Mouse (Mus musculus): ENCODE measurements around the gene Slc22a3. TPM values are rescaled to one million over a fixed set of nuclear protein-coding genes. Genes with fewer than 3 reads are reported as not detected.
A peak's percentile ranks its signal among the peaks of the same experiment; 100 is the strongest.

The Slc22a3 gene
- polyA plus RNA-seq, 1 experiment: 3.3 TPM

DNA sequence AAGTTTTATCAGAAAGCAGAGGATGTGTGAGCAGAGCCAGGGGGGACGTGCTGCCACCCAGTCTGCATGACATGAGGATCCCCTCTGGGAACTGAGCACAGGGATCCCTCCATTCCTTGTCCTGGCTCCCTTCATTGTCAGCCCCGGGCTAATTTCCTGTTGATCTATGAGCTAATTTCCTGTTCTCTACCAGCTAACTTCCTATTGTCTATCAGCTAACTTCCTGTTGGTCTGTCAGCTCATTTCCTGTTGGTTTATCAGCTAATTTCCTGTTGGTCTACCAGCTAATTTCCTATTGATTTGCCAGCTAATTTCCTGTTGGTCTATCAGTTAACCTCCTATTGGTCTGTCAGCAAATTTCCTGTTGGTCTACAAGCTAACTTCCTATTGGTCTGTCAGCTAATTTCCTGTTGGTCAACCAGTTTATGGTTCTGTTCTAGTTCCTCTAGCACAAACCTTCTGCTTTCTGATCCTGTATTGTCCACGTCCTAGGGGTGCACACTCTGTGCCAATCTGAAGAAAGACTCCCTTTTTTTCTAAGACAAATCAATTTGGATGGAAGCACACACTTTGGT lies 32.9 kb downstream of the Slc22a3 start:
- 58% methylated on average over 3 of the region's 3 CpGs for WGBS

GRCm38 (mm10) chr17:12472547-12472946 lies 35.0 kb downstream of the Slc22a3 start:
- Histone ChIP-seq H3K27ac (ENCODE audit: control insufficient read depth, insufficient read depth, low read length) (no peak overlapping the region), H3K4me1 (replicated peaks; ENCODE audit: control insufficient read depth, insufficient read depth, low read length) (peaks cover 3% of the 10 kb centered on the region), H3K36me3 (ENCODE audit: control insufficient read depth, insufficient read depth, low read length) (no peaks in the 10 kb centered on the region), H3K27me3 (ENCODE audit: control insufficient read depth, insufficient read depth, low read length) (no peaks in the 10 kb centered on the region), H3K4me3 (ENCODE audit: control insufficient read depth, insufficient read depth, low read length) (no peak overlapping the region)
- no peak for DNase-seq
- TF ChIP-seq POLR2A (IDR thresholded peaks at IDR 0.05; ENCODE audit: control insufficient read depth, extremely low read depth, insufficient read depth, low read length, poor library complexity): no peak

More for the DNA sequence above, 32.9 kb downstream of the Slc22a3 start:
- no peak overlapping the region for H3K27ac ChIP-seq (ENCODE audit: control insufficient read depth, insufficient read depth, low read length)
- TF ChIP-seq POLR2A (IDR thresholded peaks at IDR 0.05; ENCODE audit: control insufficient read depth, extremely low read depth, insufficient read depth, low read length, poor library complexity) (no peak), CTCF (IDR thresholded peaks at IDR 0.05; ENCODE audit: borderline replicate concordance, control insufficient read depth, extremely low read depth, insufficient read depth, low read length, poor library complexity) (no peak)
- peaks cover 2% of the 10 kb centered on the region for H3K4me1 ChIP-seq (replicated peaks; ENCODE audit: control insufficient read depth, insufficient read depth, low read length)
- no peak for DNase-seq
- no peak overlapping the region for H3K4me3 ChIP-seq (ENCODE audit: control insufficient read depth, insufficient read depth, low read length)
- H3K36me3 ChIP-seq (ENCODE audit: control insufficient read depth, insufficient read depth, low read length): no peaks in the 10 kb centered on the region
- no peaks in the 10 kb centered on the region for H3K27me3 ChIP-seq (ENCODE audit: control insufficient read depth, insufficient read depth, low read length)

DNA sequence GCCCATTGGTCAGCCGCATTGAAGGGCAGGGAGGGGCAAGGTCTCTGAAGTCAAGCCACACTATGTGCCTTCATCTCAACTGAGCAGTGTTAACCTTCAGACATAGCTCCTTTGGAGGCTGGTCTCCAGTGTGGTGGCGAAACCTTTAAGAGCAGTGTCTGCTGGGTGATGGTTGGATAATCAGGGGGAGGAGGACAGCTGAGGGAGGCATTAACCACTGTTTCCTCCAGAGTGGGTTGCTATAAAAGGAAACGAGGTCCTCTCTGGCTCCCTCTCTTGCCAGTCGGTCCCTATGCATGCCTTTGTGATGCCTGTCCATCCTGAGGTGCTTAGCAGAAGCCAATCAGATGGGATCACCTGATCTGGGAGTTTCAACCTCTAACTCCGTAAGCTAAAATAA lies 38.8 kb downstream of the Slc22a3 start:
- TF ChIP-seq CTCF (IDR thresholded peaks at IDR 0.05; ENCODE audit: borderline replicate concordance, control insufficient read depth, extremely low read depth, insufficient read depth, low read length, poor library complexity) (no peak), POLR2A (IDR thresholded peaks at IDR 0.05; ENCODE audit: control insufficient read depth, extremely low read depth, insufficient read depth, low read length, poor library complexity) (no peak)
- H3K4me1 ChIP-seq (replicated peaks; ENCODE audit: control insufficient read depth, insufficient read depth, low read length): peaks cover 11% of the 10 kb centered on the region
- 73% methylated on average over 5 of the region's 5 CpGs for WGBS
- no peaks in the 10 kb centered on the region for H3K36me3 ChIP-seq (ENCODE audit: control insufficient read depth, insufficient read depth, low read length)
- H3K27me3 ChIP-seq (ENCODE audit: control insufficient read depth, insufficient read depth, low read length): no peaks in the 10 kb centered on the region
- no peak overlapping the region for H3K27ac ChIP-seq (ENCODE audit: control insufficient read depth, insufficient read depth, low read length)
- DNase-seq: no peak
- H3K4me3 ChIP-seq (ENCODE audit: control insufficient read depth, insufficient read depth, low read length): no peak overlapping the region

GRCm38 (mm10) chr17:12467642-12468041 lies 39.9 kb downstream of the Slc22a3 start:
- H3K36me3 ChIP-seq (ENCODE audit: control insufficient read depth, insufficient read depth, low read length): no peaks in the 10 kb centered on the region
- no peak for TF ChIP-seq POLR2A (IDR thresholded peaks at IDR 0.05; ENCODE audit: control insufficient read depth, extremely low read depth, insufficient read depth, low read length, poor library complexity)
- no peak for TF ChIP-seq CTCF (IDR thresholded peaks at IDR 0.05; ENCODE audit: borderline replicate concordance, control insufficient read depth, extremely low read depth, insufficient read depth, low read length, poor library complexity)
- H3K4me3 ChIP-seq (ENCODE audit: control insufficient read depth, insufficient read depth, low read length): no peak overlapping the region
- peaks cover 11% of the 10 kb centered on the region for H3K4me1 ChIP-seq (replicated peaks; ENCODE audit: control insufficient read depth, insufficient read depth, low read length)
- DNase-seq: no peak
- H3K27me3 ChIP-seq (ENCODE audit: control insufficient read depth, insufficient read depth, low read length): no peaks in the 10 kb centered on the region
- H3K27ac ChIP-seq (ENCODE audit: control insufficient read depth, insufficient read depth, low read length): no peak overlapping the region; the same call in 1 of the 2 replicates
- 47% methylated on average over 3 of the region's 3 CpGs for WGBS

- H3K27me3 ChIP-seq (ENCODE audit: control insufficient read depth, insufficient read depth, low read length): no peaks in the 10 kb centered on the region
- WGBS: 10% methylated on average over 4 of the region's 4 CpGs
- no peak for TF ChIP-seq CTCF (IDR thresholded peaks at IDR 0.05; ENCODE audit: borderline replicate concordance, control insufficient read depth, extremely low read depth, insufficient read depth, low read length, poor library complexity)
- TF ChIP-seq POLR2A (IDR thresholded peaks at IDR 0.05; ENCODE audit: control insufficient read depth, extremely low read depth, insufficient read depth, low read length, poor library complexity): no peak
- H3K4me1 ChIP-seq (replicated peaks; ENCODE audit: control insufficient read depth, insufficient read depth, low read length): peaks cover 11% of the 10 kb centered on the region
- H3K27ac ChIP-seq (ENCODE audit: control insufficient read depth, insufficient read depth, low read length): no peak overlapping the region
- DNase-seq: peak; percentile 19
- no peak overlapping the region for H3K4me3 ChIP-seq (ENCODE audit: control insufficient read depth, insufficient read depth, low read length)
- H3K36me3 ChIP-seq (ENCODE audit: control insufficient read depth, insufficient read depth, low read length): no peaks in the 10 kb centered on the region
These were observed 41.0 kb downstream of the Slc22a3 start for GRCm38 (mm10) chr17:12466501-12467000.

- TF ChIP-seq CTCF (IDR thresholded peaks at IDR 0.05; ENCODE audit: borderline replicate concordance, control insufficient read depth, extremely low read depth, insufficient read depth, low read length, poor library complexity): no peak
- no peak for TF ChIP-seq POLR2A (IDR thresholded peaks at IDR 0.05; ENCODE audit: control insufficient read depth, extremely low read depth, insufficient read depth, low read length, poor library complexity)
- no peak for DNase-seq
- Histone ChIP-seq H3K4me3 (ENCODE audit: control insufficient read depth, insufficient read depth, low read length) (no peak overlapping the region), H3K4me1 (replicated peaks; ENCODE audit: control insufficient read depth, insufficient read depth, low read length) (peaks cover 1% of the 10 kb centered on the region), H3K27ac (ENCODE audit: control insufficient read depth, insufficient read depth, low read length) (no peak overlapping the region), H3K27me3 (ENCODE audit: control insufficient read depth, insufficient read depth, low read length) (no peaks in the 10 kb centered on the region), H3K36me3 (ENCODE audit: control insufficient read depth, insufficient read depth, low read length) (no peaks in the 10 kb centered on the region)
These were observed 46.3 kb downstream of the Slc22a3 start for GRCm38 (mm10) chr17:12461168-12461567.
